Mouse (Mus musculus): ENCODE results near the gene Lce1m.

- TF ChIP-seq CTCF (IDR thresholded peaks at IDR 0.05) (no peak), POLR2A (IDR thresholded peaks at IDR 0.05; ENCODE audit: insufficient read depth, low read depth, low read length) (no peak)
Measured at GRCm38 (mm10) chr3:93021171-93021570, 2.3 kb upstream of the Lce1m start.
